Mouse (Mus musculus): ENCODE data around the gene Nf1.
"Not testable (repeated sequence)": the region's sequence is repeated elsewhere in the genome, so short reads cannot be mapped to it uniquely, and the experiment has no call there.

Nf1 gene

GRCm38 (mm10) chr11:79339234-79339807, at the start of gene Nf1:
Gene Nf1 (plus strand): TSS chr11:79339693.
- peak; percentile 75 for DNase-seq (ENCODE audit: low read depth, low spot score)

- DNase-seq (ENCODE audit: low read depth, low spot score), result no peak
Observed at GRCm38 (mm10) chr11:79290473-79290872, 49.0 kb upstream of the Nf1 start.

DNA sequence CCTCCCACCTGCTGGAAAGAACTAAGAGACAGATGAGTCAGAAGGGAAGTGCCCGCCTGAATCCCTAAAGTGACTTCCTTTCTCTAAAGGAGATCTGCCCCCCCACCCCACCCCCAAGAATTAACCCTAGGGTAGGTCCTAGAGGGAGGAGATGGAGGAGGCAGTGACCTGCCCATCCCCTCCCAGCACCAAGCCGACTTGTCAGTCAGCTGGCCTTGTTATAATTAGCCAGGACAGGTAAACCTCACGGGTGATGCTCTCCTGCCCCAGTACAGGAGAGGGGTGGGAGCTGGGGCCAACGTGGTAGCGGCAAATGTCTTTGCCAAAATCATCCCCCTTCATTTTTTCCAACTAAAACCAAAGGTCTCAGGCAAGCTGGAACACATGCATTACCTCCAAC, 47.8 kb upstream of the Nf1 start:
- no peak for DNase-seq (ENCODE audit: low read depth, low spot score)

- no peak for DNase-seq (ENCODE audit: low read depth, low spot score)
Observed at GRCm38 (mm10) chr11:79292130-79292529, 47.4 kb upstream of the Nf1 start.

GRCm38 (mm10) chr11:79293025-79293424, 46.5 kb upstream of the Nf1 start:
- DNase-seq (ENCODE audit: low read depth, low spot score), result no peak

GRCm38 (mm10) chr11:79293971-79294370, 45.5 kb upstream of the Nf1 start:
- no peak for DNase-seq (ENCODE audit: low read depth, low spot score)

DNA sequence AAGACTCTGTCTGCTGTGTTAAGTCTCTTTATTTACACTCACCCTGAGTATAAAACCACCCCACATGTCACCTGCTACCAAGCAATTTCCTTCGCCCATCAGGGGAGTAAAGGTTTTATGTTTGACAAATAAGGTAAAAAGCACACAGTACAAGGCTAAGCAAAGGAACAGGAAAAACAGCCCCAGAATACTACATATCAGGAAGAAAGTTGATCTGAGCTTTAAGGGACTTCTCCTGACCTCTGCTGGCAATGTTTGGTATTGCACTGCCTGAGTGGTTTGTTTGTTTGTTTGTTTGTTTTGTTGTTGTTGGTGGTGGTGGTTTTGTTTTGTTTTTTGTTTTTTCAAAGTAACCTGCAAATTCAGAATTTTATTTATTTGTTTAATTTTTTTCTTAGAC, 43.3 kb upstream of the Nf1 start:
- DNase-seq (ENCODE audit: low read depth, low spot score), result peak; percentile 43

DNA sequence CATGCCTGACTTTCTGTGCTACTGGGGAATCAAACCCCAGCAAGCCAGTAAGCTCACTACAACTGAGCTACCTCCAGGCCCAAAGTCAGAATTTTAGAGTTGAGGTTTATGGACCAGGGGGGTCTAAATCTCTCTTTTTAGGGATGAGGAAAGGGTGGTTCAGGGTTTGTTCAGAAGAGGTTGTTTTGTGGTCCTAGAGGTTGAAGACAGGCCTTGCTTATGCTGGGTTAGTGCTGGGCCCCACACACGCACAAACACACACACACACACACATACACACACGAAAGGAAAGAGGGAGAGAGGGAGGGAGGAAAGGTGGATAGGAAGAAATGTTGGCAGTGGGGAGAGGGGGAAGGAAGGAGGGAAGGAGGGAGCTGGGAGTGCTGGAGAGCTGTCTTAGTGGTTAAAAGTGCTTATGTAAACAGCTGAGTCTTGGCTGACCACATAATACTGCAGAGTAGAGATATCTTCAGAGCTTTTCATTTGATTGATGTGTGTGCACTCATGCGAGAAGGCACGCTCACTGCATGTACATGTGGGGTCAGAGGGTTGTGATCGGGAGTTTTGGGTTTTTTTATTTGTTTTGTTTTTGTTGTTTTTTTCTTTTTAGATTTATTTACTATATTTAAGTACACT, 42.5 kb upstream of the Nf1 start, which contains the start of gene Gm9964:
Gm9964 (minus strand) TSS at position 51 of the 636 bp plus-strand sequence.
- DNase-seq (ENCODE audit: low read depth, low spot score), result no peak

GRCm38 (mm10) chr11:79299719-79300431, 39.6 kb upstream of the Nf1 start:
- DNase-seq (ENCODE audit: low read depth, low spot score), result no peak

- no peak for DNase-seq (ENCODE audit: low read depth, low spot score)
Observed at GRCm38 (mm10) chr11:79303109-79303508, 36.4 kb upstream of the Nf1 start.

DNA sequence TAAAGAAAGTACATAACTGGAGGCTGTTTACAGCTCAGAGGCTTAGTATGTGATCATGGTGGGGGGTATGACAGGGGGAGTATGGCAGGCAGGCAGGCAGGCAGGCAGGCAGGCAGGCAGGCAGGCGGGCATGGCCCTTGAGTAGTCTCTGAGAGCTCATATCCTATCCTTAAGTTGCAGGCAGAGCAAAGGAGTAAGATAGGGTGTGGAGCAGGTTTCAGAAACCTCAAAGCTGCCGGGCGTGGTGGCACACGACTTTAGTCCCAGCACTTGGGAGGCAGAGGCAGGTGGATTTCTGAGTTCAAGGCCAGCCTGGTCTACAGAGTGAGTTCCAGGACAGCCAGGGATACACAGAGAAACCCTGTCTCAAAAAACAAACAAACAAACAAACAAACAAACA, 35.2 kb upstream of the Nf1 start:
- DNase-seq (ENCODE audit: low read depth, low spot score), result not testable (repeated sequence)

GRCm38 (mm10) chr11:79305697-79306340, 33.7 kb upstream of the Nf1 start:
- DNase-seq (ENCODE audit: low read depth, low spot score), result no peak

DNA sequence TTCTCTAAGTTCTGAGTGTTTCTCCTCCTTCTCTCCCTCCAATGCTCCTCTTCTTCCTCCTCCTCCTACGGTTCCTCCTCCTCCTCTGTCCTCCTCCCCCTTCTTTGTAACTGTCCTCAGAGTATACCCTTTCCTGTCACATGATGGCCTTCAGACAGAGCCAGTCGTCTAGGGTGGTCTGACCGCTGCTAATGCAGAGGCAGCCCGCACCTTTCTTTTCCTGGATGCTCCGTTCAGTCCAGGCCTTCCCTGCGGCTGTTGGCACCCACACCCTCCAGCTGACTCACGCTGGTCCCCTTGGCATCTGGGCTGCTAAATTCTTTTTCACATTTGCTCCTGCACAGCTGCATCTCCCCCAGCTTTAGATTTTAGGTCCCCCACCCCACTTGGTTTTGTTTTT, 33.0 kb upstream of the Nf1 start:
- DNase-seq (ENCODE audit: low read depth, low spot score), result no peak

DNA sequence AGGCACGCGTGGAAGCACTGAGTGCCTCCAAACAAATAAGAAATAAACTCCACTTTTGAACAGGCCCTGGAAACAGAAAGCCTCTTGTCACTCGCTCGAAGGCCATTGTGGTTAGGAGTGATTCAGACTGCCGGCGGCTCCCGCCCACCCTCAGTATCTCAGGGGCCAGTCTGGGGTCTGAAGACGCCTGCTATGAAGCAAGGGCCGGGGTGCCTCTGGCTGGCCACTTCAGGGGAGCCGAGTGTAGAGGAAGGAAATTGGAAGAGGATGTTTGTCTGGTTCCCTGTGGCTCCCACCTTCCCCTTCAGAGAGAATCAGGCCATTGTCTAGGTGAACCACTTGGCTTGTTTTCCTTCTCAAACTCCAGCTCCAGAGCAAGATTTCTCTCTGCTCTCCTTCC, 32.5 kb upstream of the Nf1 start:
- DNase-seq (ENCODE audit: low read depth, low spot score), result no peak

GRCm38 (mm10) chr11:79307560-79308200, 31.8 kb upstream of the Nf1 start:
- no peak for DNase-seq (ENCODE audit: low read depth, low spot score)

- no peak for DNase-seq (ENCODE audit: low read depth, low spot score)
Observed at GRCm38 (mm10) chr11:79310467-79310866, 29.0 kb upstream of the Nf1 start.

DNA sequence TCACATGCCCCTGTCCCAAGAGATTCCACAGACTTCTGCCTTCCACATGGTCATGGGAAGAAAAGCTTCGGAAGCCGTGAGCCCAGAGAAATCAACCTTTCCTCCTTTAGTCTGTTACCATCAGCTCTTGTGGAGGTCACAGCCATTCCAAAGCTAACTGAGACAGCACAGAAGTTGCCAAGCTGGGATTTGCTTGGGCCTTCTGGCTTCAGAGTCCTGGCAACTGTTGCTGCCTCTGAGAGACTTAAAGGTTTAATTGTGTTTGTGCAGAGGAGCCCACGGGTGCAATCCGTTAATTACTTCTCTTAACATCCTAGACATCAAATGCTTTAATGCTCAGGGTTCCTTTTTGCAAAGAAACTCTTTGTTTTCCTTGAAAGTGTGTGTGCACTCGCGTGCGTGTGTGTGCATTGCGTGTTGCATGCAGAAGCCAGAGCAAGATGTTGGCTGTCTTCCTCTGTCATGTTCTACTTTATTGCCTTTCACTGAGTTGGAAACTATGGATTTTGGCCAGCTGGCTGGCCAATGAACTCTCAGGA, 22.6 kb upstream of the Nf1 start:
- DNase-seq (ENCODE audit: low read depth, low spot score), result no peak

DNA sequence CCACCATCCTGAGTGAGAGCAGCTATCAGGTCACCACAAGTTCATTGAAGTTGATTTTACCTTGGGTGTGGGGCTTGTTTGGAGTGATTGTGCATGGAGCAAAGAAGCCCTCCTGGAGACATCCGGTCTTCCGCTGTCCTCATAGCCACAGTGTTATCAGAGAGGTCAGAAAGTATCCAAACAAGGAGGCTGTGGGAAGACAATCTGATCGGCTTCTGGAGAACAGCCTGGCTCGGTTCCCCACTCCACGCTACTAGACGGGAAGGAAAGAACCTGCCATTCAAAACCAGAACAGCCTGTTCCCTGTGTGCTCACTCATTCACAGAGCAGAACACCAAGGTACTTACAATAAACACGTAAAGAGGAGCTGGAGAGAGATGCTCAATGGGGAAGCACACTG, 19.7 kb upstream of the Nf1 start:
- no peak for DNase-seq (ENCODE audit: low read depth, low spot score)

DNA sequence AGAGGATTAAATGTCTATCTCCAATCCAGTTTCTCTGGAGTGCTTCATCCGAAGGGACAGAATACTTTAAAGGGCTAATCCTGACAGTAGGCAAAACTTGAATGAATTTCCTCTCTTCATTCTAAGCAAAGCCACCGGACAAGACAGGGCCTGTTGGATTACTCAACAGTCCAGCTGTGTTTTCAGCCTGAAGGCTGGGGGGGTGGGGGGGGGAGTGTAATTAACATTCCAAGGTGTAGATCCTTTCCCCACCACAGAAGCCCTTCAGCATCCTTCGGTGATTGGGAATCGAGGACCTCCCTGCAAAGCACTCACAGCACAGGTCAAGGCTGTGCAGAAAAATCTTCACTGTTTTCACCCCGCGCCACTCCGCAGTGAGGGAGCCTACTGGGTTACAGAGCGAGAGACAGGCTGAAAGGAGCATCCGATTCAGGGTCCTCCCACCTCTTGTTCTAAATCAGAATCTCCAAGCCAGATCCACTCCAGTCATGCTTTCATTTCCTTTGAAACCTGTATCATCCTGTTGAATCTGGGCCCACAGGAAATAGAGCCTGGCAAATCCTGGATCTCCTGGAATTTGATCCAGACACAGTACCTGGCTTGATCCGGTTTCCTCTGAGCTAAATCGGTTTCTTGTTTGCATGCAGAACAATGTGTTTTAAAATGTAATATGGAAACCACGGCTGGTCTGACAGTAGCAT, 15.4 kb upstream of the Nf1 start:
- no peak for DNase-seq (ENCODE audit: low read depth, low spot score)

DNA sequence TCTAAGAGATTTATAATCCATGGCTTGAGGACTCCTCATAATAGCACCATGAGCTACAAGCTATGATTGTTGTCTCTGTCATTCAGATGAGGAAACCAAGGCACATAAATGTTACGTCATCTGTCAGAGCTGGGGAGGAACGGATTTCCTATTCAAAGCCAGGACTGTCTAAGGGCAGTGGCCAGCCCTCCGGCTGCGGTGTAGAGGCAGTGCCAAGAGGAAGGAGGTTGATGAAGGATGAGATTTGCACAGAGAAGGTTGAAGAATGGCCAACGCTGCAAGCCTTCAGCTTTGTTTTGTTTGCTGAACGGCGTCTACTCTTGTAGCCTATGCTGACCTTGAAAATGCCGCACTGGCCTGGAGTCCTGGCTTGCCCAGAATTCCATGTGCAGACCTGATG, 13.8 kb upstream of the Nf1 start:
- DNase-seq (ENCODE audit: low read depth, low spot score), result no peak

- no peak for DNase-seq (ENCODE audit: low read depth, low spot score)
Observed at GRCm38 (mm10) chr11:79327106-79327505, 12.4 kb upstream of the Nf1 start.
